Mouse (Mus musculus) erythroblast, adult 5-6 weeks (primary cell): ENCODE data around the gene Bex3. TPM values are rescaled to one million over a fixed set of nuclear protein-coding genes. Genes with fewer than 3 reads are reported as not detected.
A peak's percentile ranks its signal among the peaks of the same experiment; 100 is the strongest.
"Not testable (repeated sequence)": the region's sequence is repeated elsewhere in the genome, so short reads cannot be mapped to it uniquely, and the experiment has no call there.

Experiments
- ATAC-seq: replicated peaks from 2 replicates; pipeline ENCODE4 v1.8.0; 2016; ENCODE audit warnings: moderate number of reproducible peaks, mild to moderate bottlenecking, moderate TSS enrichment, inconsistent platforms; ENCODE audit not compliant: poor library complexity, low FRiP score, severe bottlenecking
- total RNA-seq, 2 experiments: library from RNA; stranded (forward) in 1 of 2; stranded (reverse) in 1 of 2; fragments of 150-400 nt in 1 of 2; fragments of 200-764, 138-1000 nt in 1 of 2; gene quantifications; 2 replicates each; pipeline versions ENCODE4 v1.2.3 to v1.2.4; 2015 to 2017; ENCODE audit warnings: low replicate concordance in 2 of 2

Gene Bex3
- total RNA-seq (2015; ENCODE audit: low replicate concordance) (25.1 and 47.8 TPM in 2 replicates), total RNA-seq (2017; ENCODE audit: low replicate concordance) (16.9 and 24.5 TPM in 2 replicates)

DNA sequence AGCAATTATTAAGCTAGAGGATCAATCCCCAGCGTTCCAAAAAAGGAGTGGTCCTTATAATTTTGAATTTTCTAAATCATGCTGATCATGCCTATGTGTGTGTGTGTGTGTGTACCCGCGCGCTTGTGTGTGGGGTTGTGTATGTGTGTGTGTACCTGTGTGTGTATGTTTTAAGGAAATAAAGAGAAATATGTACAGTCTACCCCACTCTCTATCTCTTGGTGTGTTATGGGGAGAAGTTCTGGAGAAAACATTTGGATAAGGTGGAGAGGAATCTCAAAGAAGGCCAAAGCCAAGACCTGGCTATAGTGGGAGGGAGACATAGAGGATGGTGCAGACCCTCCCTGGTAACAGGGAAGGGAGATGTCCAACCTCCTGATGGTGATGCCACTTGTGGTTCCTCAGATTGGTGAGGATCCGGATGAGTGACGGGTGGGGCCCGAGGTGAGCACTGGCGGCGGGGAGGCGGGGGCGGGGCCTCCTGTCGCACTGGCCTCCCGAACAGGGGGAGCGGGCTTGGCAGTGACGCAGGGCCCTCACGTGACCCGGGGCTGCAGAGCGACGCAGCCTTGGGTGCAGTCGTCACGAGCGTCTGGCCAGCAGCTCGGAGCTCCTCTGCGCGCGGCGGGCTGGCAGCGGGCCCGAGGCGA is at the start of gene Bex3:
TSS of gene Bex3 (plus strand) at position 511 of the 650 bp plus-strand sequence.
- peak; percentile 99 for ATAC-seq

GRCm38 (mm10) chrX:136223714-136224113 is 46.3 kb upstream of the Bex3 start:
- no peak for ATAC-seq

DNA sequence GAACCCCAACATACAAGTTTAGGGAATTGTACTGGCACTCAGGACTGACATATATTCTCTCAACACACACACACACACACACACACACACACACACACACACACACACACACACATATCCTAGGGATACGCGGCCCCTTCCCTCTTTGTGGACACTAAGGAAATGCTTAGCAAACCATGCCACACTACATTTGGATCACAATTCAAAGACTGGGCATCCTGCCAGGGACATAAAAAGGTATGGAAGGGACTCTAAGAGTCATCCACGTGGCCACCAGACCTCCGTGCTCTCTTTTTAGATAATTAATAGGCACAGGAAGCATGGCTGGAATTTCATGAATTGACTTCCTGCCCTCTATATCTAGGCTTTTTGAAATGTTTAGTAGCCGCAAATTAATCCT is 42.3 kb upstream of the Bex3 start:
- no peak for ATAC-seq

DNA sequence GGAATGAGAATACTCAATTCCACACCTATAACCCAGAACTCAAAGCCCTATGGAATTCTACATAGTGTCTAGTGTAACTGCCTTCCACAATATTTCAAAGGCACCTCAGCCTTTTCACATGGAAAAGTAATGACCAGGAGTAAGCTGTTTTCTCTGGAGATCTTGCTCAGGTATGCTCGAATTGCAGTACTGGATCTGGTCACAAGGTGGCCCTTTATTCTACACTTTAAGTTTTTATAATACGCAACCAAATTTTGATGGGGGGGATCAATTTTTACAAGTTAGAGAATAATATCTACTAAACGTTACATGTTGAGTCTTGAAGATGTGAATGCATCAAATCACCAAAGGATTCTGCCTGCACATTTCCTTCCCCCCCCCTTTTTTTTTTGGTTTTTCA is 31.9 kb upstream of the Bex3 start:
- peak; percentile 72 for ATAC-seq

GRCm38 (mm10) chrX:136243181-136243580 is 26.9 kb upstream of the Bex3 start:
- no peak for ATAC-seq

DNA sequence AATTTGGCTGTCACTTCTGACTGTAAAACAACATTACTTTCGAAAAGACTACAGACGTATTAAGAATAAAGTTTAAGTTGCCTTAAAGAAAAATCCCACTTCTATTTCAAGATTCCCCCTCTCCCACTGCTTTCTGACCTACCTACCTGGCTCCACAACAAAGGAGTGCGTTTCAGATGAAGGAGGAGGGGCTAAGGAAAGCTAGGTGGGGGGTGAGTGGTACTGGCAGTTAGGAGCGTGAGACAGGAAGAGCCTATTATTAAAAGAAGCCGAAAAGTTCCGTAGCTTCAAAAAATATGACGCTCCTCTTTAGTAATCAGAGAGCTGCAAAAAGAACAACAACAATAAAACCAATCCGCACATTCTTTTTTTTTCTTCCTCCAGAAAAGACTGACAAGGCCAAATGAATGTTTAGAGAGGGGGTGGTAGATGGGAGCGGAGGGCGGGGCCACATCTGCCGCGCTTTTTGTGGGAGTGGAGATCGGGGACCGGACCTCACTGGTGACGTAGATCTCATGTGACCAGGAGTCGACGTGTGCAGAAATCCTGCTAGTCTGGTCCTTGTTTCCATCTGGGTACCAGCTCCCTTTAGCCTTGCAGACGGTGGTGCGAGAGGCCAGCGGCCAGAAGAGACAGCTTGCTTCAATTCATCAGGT is 25.4 kb upstream of the Bex3 start, which contains the start of gene Tceal9:
TSS of gene Tceal9 (plus strand) at position 506 of the 656 bp plus-strand sequence.
- peak; percentile 99 for ATAC-seq

DNA sequence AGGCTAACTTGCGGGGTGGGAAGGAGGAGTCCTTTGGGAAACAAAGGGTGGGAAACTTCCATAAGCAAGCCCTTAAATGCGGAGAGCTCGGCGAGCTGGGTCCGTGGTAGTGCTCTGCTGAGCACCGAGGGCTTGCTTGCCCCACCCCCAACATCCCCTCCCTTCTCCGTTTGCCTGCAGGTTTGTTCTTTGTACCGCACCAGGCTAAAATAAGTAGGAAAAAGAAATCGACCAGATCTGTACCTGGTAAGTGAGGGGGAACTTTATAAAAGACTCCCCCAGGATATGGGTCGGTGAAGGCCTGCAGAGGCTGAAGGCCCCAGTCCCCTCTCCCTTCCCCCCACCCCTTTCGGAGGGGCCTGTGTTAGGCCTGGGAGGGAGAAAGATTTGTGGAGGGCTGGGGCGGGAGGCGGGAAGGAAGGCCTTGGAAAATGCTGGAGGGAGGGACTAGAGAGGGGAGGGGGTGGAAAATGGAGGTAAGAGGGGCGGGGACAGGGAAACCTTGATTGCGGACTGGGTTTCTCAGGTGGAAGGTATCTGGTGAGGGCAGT is 24.5 kb upstream of the Bex3 start:
- peak; percentile 68 for ATAC-seq

DNA sequence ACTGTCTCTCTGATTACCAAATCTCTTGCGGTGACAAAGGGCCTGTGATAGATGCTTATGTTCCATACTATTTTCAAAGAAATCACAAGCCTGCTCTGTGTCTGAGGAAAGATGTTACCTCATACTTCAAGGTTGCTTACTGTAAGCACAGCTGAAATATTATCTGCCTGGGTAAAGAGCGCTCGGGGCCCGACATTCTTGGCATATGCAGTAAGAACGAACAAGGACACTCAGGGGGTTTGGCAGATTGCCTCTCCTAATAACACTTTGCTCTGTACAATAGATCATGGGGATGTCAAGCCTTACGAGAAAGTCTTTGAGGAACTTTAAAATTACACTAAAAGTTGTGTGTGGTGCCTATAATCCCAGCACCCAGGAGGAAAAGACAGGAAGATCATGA is 21.2 kb upstream of the Bex3 start:
- ATAC-seq, result no peak

- ATAC-seq, result no peak
Measured at GRCm38 (mm10) chrX:136249671-136250070, 20.4 kb upstream of the Bex3 start.

GRCm38 (mm10) chrX:136252023-136252729 is 17.9 kb upstream of the Bex3 start:
- no peak for ATAC-seq

DNA sequence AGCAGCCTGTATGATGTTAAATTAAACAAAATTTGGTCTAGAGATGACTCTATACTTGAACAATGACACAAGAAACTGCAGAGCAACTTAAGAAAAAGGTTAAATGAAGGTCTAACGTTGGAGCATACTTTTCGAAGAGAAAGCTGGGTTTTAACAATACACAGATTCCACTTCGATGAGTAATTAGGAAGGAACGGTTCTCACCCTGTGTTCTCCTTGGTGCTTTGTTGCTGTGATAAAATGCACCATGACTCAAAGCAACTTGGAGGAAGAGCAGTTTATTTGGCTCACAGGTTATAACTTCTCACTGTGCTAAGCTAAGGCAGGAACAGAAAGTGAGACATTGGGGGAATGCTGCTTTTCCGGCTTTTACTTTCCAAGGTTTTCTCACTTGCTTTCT is 2.3 kb upstream of the Bex3 start:
- ATAC-seq, result no peak

DNA sequence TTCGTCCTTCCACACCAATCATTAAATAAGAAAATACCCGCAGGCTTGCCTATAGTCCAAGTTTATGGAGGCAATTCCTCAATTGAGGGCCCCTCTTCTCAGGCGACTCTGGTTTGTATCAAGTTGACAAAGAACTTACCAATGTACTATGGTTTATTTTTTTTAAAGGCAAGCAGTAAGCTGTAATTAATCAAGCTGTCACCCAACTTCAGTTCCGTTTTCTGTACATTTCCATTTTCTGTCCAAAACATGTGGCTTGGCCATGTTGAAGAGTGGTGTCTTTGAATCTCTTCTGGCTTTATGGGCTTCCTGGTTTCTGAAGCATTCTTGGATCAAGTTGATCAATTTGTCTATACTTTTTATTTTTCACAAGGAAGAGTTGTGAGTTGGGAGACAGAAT is 1.9 kb upstream of the Bex3 start:
- no peak for ATAC-seq

DNA sequence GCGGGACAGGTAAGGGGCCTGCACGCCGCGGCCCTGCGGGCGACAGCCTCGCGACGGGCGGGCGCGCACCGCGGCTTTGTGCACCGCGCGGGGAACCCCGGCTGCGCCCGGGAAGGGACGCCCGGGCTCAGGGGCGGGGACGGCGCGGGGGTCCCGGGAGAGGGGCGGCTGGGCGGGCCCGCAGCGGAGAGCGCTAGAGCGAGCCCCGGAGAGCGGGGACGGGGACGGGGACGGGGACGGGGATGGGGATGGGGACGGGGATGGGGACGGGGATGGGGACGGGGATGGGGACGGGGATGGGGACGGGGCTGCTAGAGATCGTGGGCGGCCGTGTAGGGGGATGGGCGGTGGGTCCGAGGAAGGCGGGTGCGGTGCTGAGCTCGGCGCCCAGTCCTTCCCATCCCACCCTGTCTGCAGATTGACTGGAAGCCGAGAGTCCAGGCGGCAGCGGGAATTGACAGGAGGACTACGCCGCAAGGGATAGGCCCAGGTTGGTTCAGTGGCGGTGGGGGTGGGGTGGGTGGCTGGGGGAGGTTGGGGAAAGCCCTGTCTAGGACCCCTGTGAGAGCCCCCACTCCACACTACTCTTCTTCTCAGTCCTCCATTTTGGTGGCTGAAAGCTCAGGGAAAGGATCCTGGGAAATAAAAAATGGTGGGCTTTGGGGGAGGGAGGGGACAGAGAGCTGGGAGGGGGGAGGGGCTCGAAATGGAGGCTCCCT is 499 bp downstream of the Bex3 start:
- not testable (repeated sequence) for ATAC-seq

GRCm38 (mm10) chrX:136274542-136274941 is 4.5 kb downstream of the Bex3 start:
- no peak for ATAC-seq

DNA sequence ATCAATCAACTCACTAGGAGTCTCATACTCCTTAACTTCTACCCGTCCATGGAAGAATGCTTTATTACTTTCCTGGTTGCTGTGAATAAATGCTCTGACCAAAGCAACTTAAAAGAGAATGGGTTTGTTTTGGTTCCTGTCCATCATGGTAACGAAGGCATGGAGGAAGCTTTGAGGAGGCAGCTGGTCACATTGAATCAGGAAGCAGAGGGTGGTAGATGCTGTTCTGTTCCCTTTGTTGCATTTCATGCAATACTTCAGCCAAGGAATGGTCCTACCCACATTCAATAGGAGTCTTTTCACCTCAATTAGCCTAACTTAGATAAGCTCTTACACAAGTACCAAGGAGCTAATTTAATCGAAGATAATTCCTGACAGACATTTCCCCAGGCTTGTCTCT is 5.3 kb downstream of the Bex3 start:
- no peak for ATAC-seq

DNA sequence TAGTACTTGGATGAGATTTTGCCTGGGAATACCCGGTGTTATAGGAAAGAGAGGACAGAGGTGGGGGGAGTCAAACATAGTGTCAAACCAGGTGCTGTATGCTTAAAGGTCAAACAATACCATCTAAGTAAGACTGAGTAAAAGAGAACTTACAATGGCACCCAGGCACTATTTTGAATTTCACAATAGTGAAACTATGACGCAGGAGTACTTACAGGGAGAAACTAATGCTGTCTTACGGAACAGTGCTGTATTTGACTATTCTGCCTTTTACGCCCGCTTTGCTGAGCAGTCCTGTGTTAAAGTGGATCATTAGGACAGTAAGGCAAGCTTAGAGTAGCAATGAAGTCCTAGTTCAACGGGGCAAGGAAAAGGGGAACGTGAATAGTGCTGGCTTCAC is 7.5 kb downstream of the Bex3 start:
- ATAC-seq, result no peak

DNA sequence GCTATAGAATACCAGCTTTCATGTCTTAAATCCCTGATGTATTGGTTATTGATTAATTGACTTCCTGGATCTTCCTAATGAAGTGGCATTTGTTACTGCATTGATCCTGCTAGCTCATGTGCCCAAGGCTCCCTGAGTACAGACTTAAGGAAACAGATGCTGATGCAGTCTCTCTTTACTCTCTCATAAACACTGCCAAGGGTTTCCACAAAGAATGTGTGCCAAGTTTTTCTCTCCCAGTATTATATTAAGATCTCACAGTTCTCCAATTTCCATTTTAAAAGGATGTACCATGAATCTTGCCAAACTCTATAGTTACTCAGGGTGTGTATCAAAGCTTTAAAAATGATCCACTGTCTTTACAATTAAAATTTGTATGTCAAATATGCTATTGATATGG is 8.3 kb downstream of the Bex3 start:
- no peak for ATAC-seq

DNA sequence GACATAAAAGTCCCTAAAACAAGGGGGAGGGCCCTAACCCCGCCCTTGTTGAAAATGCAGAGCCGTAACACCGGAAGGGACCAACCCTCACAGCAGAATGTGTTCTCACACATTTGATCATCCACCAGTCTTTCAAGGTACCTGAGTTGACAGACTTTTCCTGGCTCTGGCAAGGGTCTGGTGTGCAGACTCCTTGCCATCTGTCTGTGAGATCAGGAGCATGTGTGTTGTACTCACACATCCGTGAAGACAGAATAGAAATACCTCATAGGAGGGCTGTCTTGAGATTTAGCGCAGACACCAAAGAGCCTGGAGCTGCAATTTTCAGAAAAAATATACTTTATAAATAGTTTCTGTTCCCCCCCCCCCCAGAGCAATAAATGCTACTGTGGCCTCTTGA is 9.4 kb downstream of the Bex3 start:
- no peak for ATAC-seq

DNA sequence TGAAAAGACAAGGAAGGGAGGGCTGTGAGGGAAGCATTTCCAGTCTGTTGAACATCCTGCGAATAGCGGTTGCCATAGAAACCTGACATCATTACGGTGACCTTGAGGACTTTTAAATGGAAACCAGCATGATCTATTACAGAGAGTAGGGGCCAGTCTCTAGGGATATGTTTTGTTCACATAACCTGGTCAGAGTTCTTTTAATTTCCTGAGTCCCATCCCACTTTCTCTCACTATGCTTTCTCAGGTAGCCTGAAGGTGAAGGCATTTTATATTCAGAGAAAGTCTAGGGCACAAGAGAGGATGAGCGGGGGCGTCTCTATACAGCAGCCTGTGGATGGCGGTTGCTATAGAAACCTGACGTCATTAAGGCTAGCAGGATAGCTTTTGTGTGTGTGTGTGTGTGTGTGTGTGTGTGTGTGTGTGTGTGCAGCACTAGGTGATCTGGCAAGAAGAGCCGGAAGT is 20.8 kb downstream of the Bex3 start:
- ATAC-seq, result no peak

GRCm38 (mm10) chrX:136304295-136304694 is 34.2 kb downstream of the Bex3 start:
- no peak for ATAC-seq
